Mouse (Mus musculus): ENCODE measurements at regions not wholly inside any gene's neighbourhood (a gene's known extent, or its start where the extent isn't known, plus 50 kb on each side); places are given as distances from the start of the nearest gene placed in this dataset.

- no peak overlapping the region for H3K27ac ChIP-seq (ENCODE audit: low read depth)
- no peak for ATAC-seq (ENCODE audit: insufficient read depth, low read depth)
- no peak for TF ChIP-seq EP300 (IDR thresholded peaks at IDR 0.05; ENCODE audit: low read depth)
- TF ChIP-seq CTCF (IDR thresholded peaks at IDR 0.05; ENCODE audit: low read depth): no peak
- no peak overlapping the region for H3K4me3 ChIP-seq (ENCODE audit: low read depth, low read length)
- H3K9me3 ChIP-seq (replicated peaks; ENCODE audit: control insufficient read depth, low read length): no peaks in the 10 kb centered on the region
- no peak overlapping the region for H3K4me2 ChIP-seq (ENCODE audit: low read depth, low read length)
- H3K36me3 ChIP-seq (replicated peaks; ENCODE audit: control insufficient read depth, insufficient read depth, low read length): no peaks in the 10 kb centered on the region
- no peaks in the 10 kb centered on the region for H3K4me1 ChIP-seq (ENCODE audit: control insufficient read depth, insufficient read depth)
- no peaks in the 10 kb centered on the region for H3K27me3 ChIP-seq (ENCODE audit: control insufficient read depth, insufficient read depth, low read length)
- no peak overlapping the region for H3K9ac ChIP-seq (replicated peaks; ENCODE audit: low read depth, low read length)
- WGBS: 51% methylated on average over 1 of the region's 1 CpGs
- DNase-seq (ENCODE audit: low spot score): no peak
These were observed 614.4 kb downstream of the Ntrk3 start for GRCm38 (mm10) chr7:78123386-78123785.

- H3K9ac ChIP-seq (replicated peaks; ENCODE audit: low read depth, low read length): no peak overlapping the region
- no peaks in the 10 kb centered on the region for H3K36me3 ChIP-seq (replicated peaks; ENCODE audit: control insufficient read depth, insufficient read depth, low read length)
- ATAC-seq (ENCODE audit: insufficient read depth, low read depth): no peak
- WGBS: 18% methylated on average over 5 of the region's 5 CpGs
- no peaks in the 10 kb centered on the region for H3K27me3 ChIP-seq (ENCODE audit: control insufficient read depth, insufficient read depth, low read length)
- no peak overlapping the region for H3K4me2 ChIP-seq (ENCODE audit: low read depth, low read length)
- no peaks in the 10 kb centered on the region for H3K9me3 ChIP-seq (replicated peaks; ENCODE audit: control insufficient read depth, low read length)
- H3K27ac ChIP-seq (ENCODE audit: low read depth): no peak overlapping the region
- DNase-seq (ENCODE audit: low spot score): no peak
- no peaks in the 10 kb centered on the region for H3K4me1 ChIP-seq (ENCODE audit: control insufficient read depth, insufficient read depth)
- TF ChIP-seq CTCF (IDR thresholded peaks at IDR 0.05; ENCODE audit: low read depth) (no peak), EP300 (IDR thresholded peaks at IDR 0.05; ENCODE audit: low read depth) (no peak)
- no peak overlapping the region for H3K4me3 ChIP-seq (ENCODE audit: low read depth, low read length)
These were observed 616.7 kb downstream of the Ntrk3 start for GRCm38 (mm10) chr7:78121151-78121486.

GRCm38 (mm10) chr7:78120462-78121150 is 617.2 kb downstream of the Ntrk3 start:
- H3K4me3 ChIP-seq (ENCODE audit: low read depth, low read length): no peak overlapping the region
- H3K9me3 ChIP-seq (replicated peaks; ENCODE audit: control insufficient read depth, low read length): no peaks in the 10 kb centered on the region
- WGBS: 25% methylated on average over 5 of the region's 5 CpGs
- no peaks in the 10 kb centered on the region for H3K27me3 ChIP-seq (ENCODE audit: control insufficient read depth, insufficient read depth, low read length)
- DNase-seq (ENCODE audit: low spot score) (no peak), ATAC-seq (ENCODE audit: insufficient read depth, low read depth) (no peak)
- no peak overlapping the region for H3K9ac ChIP-seq (replicated peaks; ENCODE audit: low read depth, low read length)
- no peak overlapping the region for H3K27ac ChIP-seq (ENCODE audit: low read depth)
- no peak overlapping the region for H3K4me2 ChIP-seq (ENCODE audit: low read depth, low read length)
- no peaks in the 10 kb centered on the region for H3K36me3 ChIP-seq (replicated peaks; ENCODE audit: control insufficient read depth, insufficient read depth, low read length)
- H3K4me1 ChIP-seq (ENCODE audit: control insufficient read depth, insufficient read depth): no peaks in the 10 kb centered on the region
- TF ChIP-seq EP300 (IDR thresholded peaks at IDR 0.05; ENCODE audit: low read depth) (no peak), CTCF (IDR thresholded peaks at IDR 0.05; ENCODE audit: low read depth) (no peak)

DNA sequence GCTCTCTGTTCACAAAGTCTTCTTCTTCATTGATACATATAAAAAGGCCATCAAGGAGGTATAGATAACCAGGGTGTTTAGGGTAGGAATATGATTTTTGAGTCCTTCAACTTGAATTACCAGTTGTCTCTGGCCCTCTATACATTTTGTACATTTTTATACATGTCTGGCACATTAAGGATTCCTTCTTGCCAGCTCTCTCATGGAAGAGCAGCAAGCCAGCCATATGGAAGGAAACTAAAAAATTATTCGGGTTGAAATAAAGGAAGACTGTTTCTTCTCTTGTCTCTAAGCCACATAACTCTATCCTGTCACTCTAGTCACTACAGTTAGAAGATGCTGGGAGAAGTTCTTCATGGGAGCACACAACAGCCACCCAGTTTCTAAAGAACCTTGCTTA is 618.0 kb downstream of the Ntrk3 start:
- Histone ChIP-seq H3K9me3 (replicated peaks; ENCODE audit: control insufficient read depth, low read length) (no peaks in the 10 kb centered on the region), H3K36me3 (replicated peaks; ENCODE audit: control insufficient read depth, insufficient read depth, low read length) (no peaks in the 10 kb centered on the region), H3K9ac (replicated peaks; ENCODE audit: low read depth, low read length) (no peak overlapping the region), H3K27ac (ENCODE audit: low read depth) (no peak overlapping the region), H3K4me3 (ENCODE audit: low read depth, low read length) (no peak overlapping the region), H3K27me3 (ENCODE audit: control insufficient read depth, insufficient read depth, low read length) (no peaks in the 10 kb centered on the region), H3K4me2 (ENCODE audit: low read depth, low read length) (no peak overlapping the region), H3K4me1 (ENCODE audit: control insufficient read depth, insufficient read depth) (no peaks in the 10 kb centered on the region)
- ATAC-seq (ENCODE audit: insufficient read depth, low read depth) (no peak), DNase-seq (ENCODE audit: low spot score) (no peak)
- 68% methylated on average over 1 of the region's 1 CpGs for WGBS
- TF ChIP-seq CTCF (IDR thresholded peaks at IDR 0.05; ENCODE audit: low read depth): no peak
- TF ChIP-seq EP300 (IDR thresholded peaks at IDR 0.05; ENCODE audit: low read depth): no peak

GRCm38 (mm10) chr7:78111291-78111690 is 626.5 kb downstream of the Ntrk3 start:
- Histone ChIP-seq H3K27me3 (ENCODE audit: control insufficient read depth, insufficient read depth, low read length) (no peaks in the 10 kb centered on the region), H3K4me2 (ENCODE audit: low read depth, low read length) (no peak overlapping the region), H3K9ac (replicated peaks; ENCODE audit: low read depth, low read length) (no peak overlapping the region), H3K9me3 (replicated peaks; ENCODE audit: control insufficient read depth, low read length) (no peaks in the 10 kb centered on the region), H3K36me3 (replicated peaks; ENCODE audit: control insufficient read depth, insufficient read depth, low read length) (no peaks in the 10 kb centered on the region), H3K27ac (ENCODE audit: low read depth) (no peak overlapping the region), H3K4me1 (ENCODE audit: control insufficient read depth, insufficient read depth) (no peaks in the 10 kb centered on the region), H3K4me3 (ENCODE audit: low read depth, low read length) (no peak overlapping the region)
- DNase-seq (ENCODE audit: low spot score): no peak
- TF ChIP-seq EP300 (IDR thresholded peaks at IDR 0.05; ENCODE audit: low read depth): no peak
- no peak for TF ChIP-seq CTCF (IDR thresholded peaks at IDR 0.05; ENCODE audit: low read depth)
- no peak for ATAC-seq (ENCODE audit: insufficient read depth, low read depth)
- WGBS: 72% methylated on average over 6 of the region's 6 CpGs

Measured in heart, postnatal 0 days (tissue).